Mouse (Mus musculus): ENCODE results near the gene Sap30bp. TPM values are rescaled to one million over a fixed set of nuclear protein-coding genes. Genes with fewer than 3 reads are reported as not detected.

The Sap30bp gene
- total and polyA plus RNA-seq, 3 experiments = 72.2 to 275 (median 167) TPM

DNA sequence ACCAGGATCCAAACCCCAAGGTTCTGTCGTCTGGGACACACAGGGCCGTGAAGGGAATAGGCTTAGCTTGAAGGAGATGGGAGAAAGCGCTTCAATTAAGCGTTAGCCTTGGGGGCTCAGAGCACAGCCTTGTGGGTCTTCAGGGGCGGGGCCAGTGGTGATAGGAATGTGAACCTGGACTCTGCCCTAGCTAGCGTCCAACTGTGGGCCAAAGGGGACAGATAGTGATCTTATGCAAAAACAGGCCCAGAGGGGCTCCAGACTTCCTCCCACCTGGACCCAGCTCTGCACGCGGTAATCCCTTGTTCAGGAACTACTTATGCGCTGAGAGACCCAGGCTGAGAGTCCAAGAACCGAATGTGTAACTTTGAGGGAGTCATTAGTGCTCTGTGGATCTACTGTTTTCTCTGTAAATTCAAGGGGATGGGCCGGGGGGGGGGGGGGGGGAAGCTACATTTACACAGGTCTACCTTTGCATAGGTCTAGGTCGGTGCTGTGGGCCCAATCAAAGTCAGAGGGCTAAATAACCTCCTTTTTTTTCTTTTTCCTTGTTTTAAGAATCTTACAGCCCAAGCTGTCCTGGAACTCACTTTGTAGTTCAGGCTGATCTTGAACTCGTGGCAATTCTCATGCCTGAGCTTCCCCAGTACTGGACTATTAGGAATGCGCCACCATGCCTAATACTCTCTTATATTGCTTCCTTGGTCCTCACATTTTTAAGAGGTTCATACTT lies 78.6 kb downstream of the Sap30bp start:
- H3K4me3 ChIP-seq (replicated peaks in 1 of 3; ENCODE audit: low read depth in 2 of 3, low read length in 2 of 3, poor library complexity in 1 of 3) = peak overlapping the region; percentile 67 to 98 (median 82)
- H3K79me2 ChIP-seq (replicated peaks; ENCODE audit: control insufficient read depth, extremely low read depth, insufficient read depth, poor library complexity, severe bottlenecking) = peaks cover 6% of the 10 kb centered on the region; the same call in 1 of the 2 replicates
- dilution Hi-C loops (cut with MboI; ENCODE audit: extremely low pct_ligation_motif_present, extremely low pct_unique_long_range_greater_than_20kb, low sequenced_read_pairs) = no loop called here
- peak overlapping the region; percentile 51 for H3K9ac ChIP-seq (ENCODE audit: insufficient read depth, low read depth)
- H3K4me1 ChIP-seq (ENCODE audit: control insufficient read depth in 1 of 2, insufficient read depth in 2 of 2) = peaks cover 7 to 43% of the 10 kb centered on the region in 2 experiments
- peak; percentile 49 for DNase-seq (ENCODE audit: extremely low read depth)
- H3K9me3 ChIP-seq (replicated peaks; ENCODE audit: low read length) = no peaks in the 10 kb centered on the region
- in situ Hi-C loops (cut with MboI; ENCODE audit: low pct_ligation_motif_present, low pct_unique_long_range_greater_than_20kb, low sequenced_read_pairs) = loop anchor here (25.0 kb wide), 1 partner anchor 399 kb away; the partner anchor contains the start of genes Gga3, Mif4gd and Mrps7
- no peaks in the 10 kb centered on the region for H3K27me3 ChIP-seq (replicated peaks)
- TF ChIP-seq MAFK (IDR thresholded peaks at IDR 0.05; ENCODE audit: insufficient replicate concordance, low read length) (no peak), CHD2 (IDR thresholded peaks at IDR 0.05; ENCODE audit: low read length) (no peak), BHLHE40 (IDR thresholded peaks at IDR 0.05; ENCODE audit: low read depth, low read length) (no peak), ZKSCAN1 (IDR thresholded peaks at IDR 0.05; ENCODE audit: borderline replicate concordance, low read depth, low read length) (no peak), RCOR1 (conservative IDR thresholded peaks at IDR 0.05; ENCODE audit: low read depth, low read length) (0 out of 2 replicates have a peak, but pooled peaks have one; percentile 4), NELFE (IDR thresholded peaks at IDR 0.05; ENCODE audit: low read depth, low read length) (no peak), ZMIZ1 (IDR thresholded peaks at IDR 0.05; ENCODE audit: low read depth, low read length) (no peak), ELF1 (IDR thresholded peaks at IDR 0.05; ENCODE audit: low read depth, low read length) (no peak), RAD21 (IDR thresholded peaks at IDR 0.05; ENCODE audit: low read depth, low read length) (no peak), JUN (IDR thresholded peaks at IDR 0.05; ENCODE audit: insufficient read depth, low read depth, low read length) (no peak), MAZ (IDR thresholded peaks at IDR 0.05; ENCODE audit: low read depth, low read length) (peak; percentile 15; the same call in 1 of the 2 replicates), HCFC1 (IDR thresholded peaks at IDR 0.05; ENCODE audit: low read depth, low read length) (no peak), SMC3 (IDR thresholded peaks at IDR 0.05; ENCODE audit: low read depth, low read length) (no peak), EP300 (IDR thresholded peaks at IDR 0.05; ENCODE audit: low read length) (no peak), CTCF (conservative IDR thresholded peaks at IDR 0.05 in 1 of 2, IDR thresholded peaks at IDR 0.05 in 1 of 2; ENCODE audit: low read depth in 2 of 2, low read length in 2 of 2) (no peak), POLR2A (IDR thresholded peaks at IDR 0.05; ENCODE audit: low read depth, low read length) (peak; percentile 32; the same call in 1 of the 2 replicates), MXI1 (IDR thresholded peaks at IDR 0.05; ENCODE audit: low read depth, low read length) (no peak), GABPA (IDR thresholded peaks at IDR 0.05; ENCODE audit: insufficient replicate concordance, low read depth, low read length) (no peak), JUND (conservative IDR thresholded peaks at IDR 0.05; ENCODE audit: low read depth, low read length) (no peak), MAX (IDR thresholded peaks at IDR 0.05; ENCODE audit: low read length) (no peak), KAT2A (IDR thresholded peaks at IDR 0.05; ENCODE audit: insufficient replicate concordance, low read length) (no peak), ETS1 (conservative IDR thresholded peaks at IDR 0.05; ENCODE audit: low read depth, low read length) (no peak; the same call in 1 of the 2 replicates), TCF12 (IDR thresholded peaks at IDR 0.05; ENCODE audit: low read depth, low read length) (no peak; the same call in 1 of the 2 replicates), ZNF384 (IDR thresholded peaks at IDR 0.05; ENCODE audit: low read depth, low read length) (no peak), MYC (IDR thresholded peaks at IDR 0.05; ENCODE audit: low read depth, low read length) (no peak), CHD1 (IDR thresholded peaks at IDR 0.05; ENCODE audit: low read depth, low read length) (peak; percentile 94; the same call in 1 of the 2 replicates), MEF2A (IDR thresholded peaks at IDR 0.05; ENCODE audit: borderline replicate concordance, low read depth, low read length) (no peak), USF2 (conservative IDR thresholded peaks at IDR 0.05; ENCODE audit: low read depth, low read length) (no peak), TBP (conservative IDR thresholded peaks at IDR 0.05; ENCODE audit: low read depth, low read length) (0 out of 2 replicates have a peak, but pooled peaks have one; percentile 18), POLR2AphosphoS2 (IDR thresholded peaks at IDR 0.05; ENCODE audit: low read depth, low read length) (no peak), UBTF (IDR thresholded peaks at IDR 0.05; ENCODE audit: low read depth, low read length) (no peak), SIN3A (IDR thresholded peaks at IDR 0.05; ENCODE audit: low read length) (no peak), PAX5 (IDR thresholded peaks at IDR 0.05; ENCODE audit: low read length) (no peak), NRF1 (IDR thresholded peaks at IDR 0.05; ENCODE audit: low read depth, low read length) (no peak)
- H3K36me3 ChIP-seq (replicated peaks in 1 of 2; ENCODE audit: control insufficient read depth in 1 of 2, insufficient read depth in 1 of 2, low read length in 1 of 2) = peaks cover 35 to 44% of the 10 kb centered on the region in 2 experiments
- H3K4me2 ChIP-seq (ENCODE audit: insufficient read depth, low read depth, poor library complexity, severe bottlenecking) = peak overlapping the region; percentile 75
- H3K27ac ChIP-seq (ENCODE audit: insufficient read depth, low read depth) = no peak overlapping the region
